ENCODE assay signal across 20 mouse cellular contexts in the genomic region with DNA sequence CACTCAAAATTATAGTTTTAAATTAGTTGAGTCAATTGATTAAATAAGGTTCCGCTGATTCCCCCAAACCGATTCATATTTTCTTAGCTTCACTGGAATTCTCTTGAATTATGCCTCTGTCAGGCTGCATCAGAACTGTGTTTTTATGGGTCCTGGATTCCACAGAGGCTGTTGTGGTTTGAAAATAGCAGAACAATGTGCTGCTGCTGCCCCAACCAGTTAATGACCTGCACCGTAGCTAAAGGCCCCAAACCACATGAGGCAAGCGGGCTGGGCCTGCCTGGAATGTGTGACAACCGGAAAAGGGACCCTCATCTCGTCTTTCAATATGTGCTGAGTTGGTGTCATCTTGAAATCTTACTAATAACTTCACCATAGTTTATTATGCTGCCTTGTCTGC.
A peak's percentile ranks its signal among the peaks of the same experiment; 100 is the strongest.
DNase-seq lines count a peak whose midpoint lies in the region; ATAC-seq and TF ChIP-seq lines count a peak whose summit lies in the region.
"Had no signal": no experiment of that assay in that cellular context is flagged by ENCODE, and none has a peak within 500 bp of the region (broad histone marks: within the 10 kb centered on the region; RNA-seq: fewer than 3 reads in every experiment).

No protein-coding gene starts in this region.

- H3K27ac ChIP-seq in forebrain, embryonic 10.5 days, result peak overlapping the region; percentile 93
- no peak overlapping the region for H3K27ac ChIP-seq in forebrain, postnatal 0 days (ENCODE audit: low read depth, low read length)
- no peak overlapping the region for H3K27ac ChIP-seq in limb, embryonic 13.5 days
- H3K27ac ChIP-seq: heart, embryonic 10.5 days; left cerebral cortex, adult 2 months; limb, embryonic 15.5 days; neural tube, embryonic 15.5 days; stomach, embryonic 15.5 days had no signal

- H3K9ac ChIP-seq in forebrain, postnatal 0 days, result no peak overlapping the region
- no peak overlapping the region for H3K9ac ChIP-seq in limb, embryonic 13.5 days
- H3K9ac ChIP-seq: limb, embryonic 15.5 days; liver, postnatal 0 days; neural tube, embryonic 15.5 days; stomach, embryonic 15.5 days had no signal

- no peaks in the 10 kb centered on the region for H3K36me3 ChIP-seq in forebrain, embryonic 10.5 days (replicated peaks)
- no peaks in the 10 kb centered on the region for H3K36me3 ChIP-seq in forebrain, postnatal 0 days (ENCODE audit: insufficient read depth)
- no peaks in the 10 kb centered on the region for H3K36me3 ChIP-seq in limb, embryonic 13.5 days
- H3K36me3 ChIP-seq: heart, embryonic 10.5 days; limb, embryonic 15.5 days; neural tube, embryonic 15.5 days; stomach, embryonic 15.5 days had no signal

- DNase-seq in forebrain, embryonic 10.5 days (ENCODE audit: extremely low spot score, low spot score), result peak; percentile 24
- DNase-seq in forebrain, postnatal 0 days, result no peak
- peak; percentile 31 for DNase-seq in kidney, postnatal 10 days
- DNase-seq in kidney, adult 18-20 months, result no peak
- peak; percentile 8 for DNase-seq in embryo, embryonic 9.5 days (ENCODE audit: extremely low spot score)
- DNase-seq in heart, postnatal 10 days, result no peak
- no peak for DNase-seq in right cerebral cortex, postnatal 14 days
- DNase-seq: adrenal gland, postnatal 25 days; cerebellum, adult 9-10 months; gastrocnemius, postnatal 14 days; liver, postnatal 0 days; lung, postnatal 36 days; spleen, adult 18-20 months; thymus, postnatal 25 days had no signal

- H3K9me3 ChIP-seq in forebrain, embryonic 10.5 days, result no peaks in the 10 kb centered on the region
- no peaks in the 10 kb centered on the region for H3K9me3 ChIP-seq in forebrain, postnatal 0 days (ENCODE audit: low read length)
- H3K9me3 ChIP-seq in limb, embryonic 13.5 days, result no peaks in the 10 kb centered on the region
- H3K9me3 ChIP-seq: heart, embryonic 10.5 days; limb, embryonic 15.5 days; neural tube, embryonic 15.5 days; stomach, embryonic 15.5 days had no signal

- no peaks in the 10 kb centered on the region for H3K27me3 ChIP-seq in forebrain, embryonic 10.5 days (ENCODE audit: poor library complexity, severe bottlenecking)
- H3K27me3 ChIP-seq in forebrain, postnatal 0 days (ENCODE audit: insufficient read depth, low read length), result no peaks in the 10 kb centered on the region
- no peaks in the 10 kb centered on the region for H3K27me3 ChIP-seq in limb, embryonic 13.5 days
- H3K27me3 ChIP-seq: limb, embryonic 15.5 days; neural tube, embryonic 15.5 days; stomach, embryonic 15.5 days had no signal

- no peak overlapping the region for H3K4me2 ChIP-seq in forebrain, postnatal 0 days (ENCODE audit: low read depth)
- no peak overlapping the region for H3K4me2 ChIP-seq in limb, embryonic 13.5 days (replicated peaks)
- H3K4me2 ChIP-seq: limb, embryonic 15.5 days; neural tube, embryonic 15.5 days; stomach, embryonic 15.5 days had no signal

- no peak for TF ChIP-seq CTCF in forebrain, postnatal 0 days (IDR thresholded peaks at IDR 0.05; ENCODE audit: low read depth)

- ATAC-seq in forebrain, postnatal 0 days, result no peak
- 0 out of 2 replicates have a peak, but pooled peaks have one; percentile 32 for ATAC-seq in limb, embryonic 13.5 days (ENCODE audit: low FRiP score, low read depth)
- ATAC-seq: liver, postnatal 0 days had no signal

- H3K4me3 ChIP-seq in forebrain, embryonic 10.5 days, result no peak overlapping the region
- no peak overlapping the region for H3K4me3 ChIP-seq in forebrain, postnatal 0 days (ENCODE audit: low read depth, low read length)
- no peak overlapping the region for H3K4me3 ChIP-seq in limb, embryonic 13.5 days
- H3K4me3 ChIP-seq: heart, embryonic 10.5 days; left cerebral cortex, adult 2 months; limb, embryonic 15.5 days; neural tube, embryonic 15.5 days; stomach, embryonic 15.5 days had no signal

- H3K4me1 ChIP-seq in forebrain, embryonic 10.5 days, result peaks cover 38% of the 10 kb centered on the region
- no peaks in the 10 kb centered on the region; the same call in 1 of the 2 replicates for H3K4me1 ChIP-seq in forebrain, postnatal 0 days (ENCODE audit: insufficient read depth)
- peaks cover 29% of the 10 kb centered on the region for H3K4me1 ChIP-seq in limb, embryonic 13.5 days
- H3K4me1 ChIP-seq: heart, embryonic 10.5 days; stomach, embryonic 15.5 days had no signal

- intact Hi-C loops in heart, postnatal 10 days (cut with DNase I), result no loop called here

- 60% methylated on average over 6 of the region's 6 CpGs for WGBS in forebrain, embryonic 10.5 days
- whole genome bisulfite sequencing in forebrain, postnatal 0 days, result 41% methylated on average over 6 of the region's 6 CpGs
- WGBS in limb, embryonic 13.5 days, result 33% methylated on average over 6 of the region's 6 CpGs

Comparison
In these comparisons a context has a peak if more than half of its experiments do, and no peak if none do; other contexts are left out.
1. DNase-seq: peak in forebrain, embryonic 10.5 days (single experiment), kidney, postnatal 10 days (single experiment) and embryo, embryonic 9.5 days (single experiment); none in forebrain, postnatal 0 days (single experiment), kidney, adult 18-20 months (single experiment), heart, postnatal 10 days (0 of 2) and right cerebral cortex, postnatal 14 days (single experiment).